Mouse (Mus musculus): ENCODE measurements around the gene Serinc2. TPM values are rescaled to one million over a fixed set of nuclear protein-coding genes. Genes with fewer than 3 reads are reported as not detected.
A peak's percentile ranks its signal among the peaks of the same experiment; 100 is the strongest.
"Not testable (repeated sequence)": the region's sequence is repeated elsewhere in the genome, so short reads cannot be mapped to it uniquely, and the experiment has no call there.

The Serinc2 gene
- total and polyA plus RNA-seq, 3 experiments = 1.4 to 2.8 (median 1.8) TPM

DNA sequence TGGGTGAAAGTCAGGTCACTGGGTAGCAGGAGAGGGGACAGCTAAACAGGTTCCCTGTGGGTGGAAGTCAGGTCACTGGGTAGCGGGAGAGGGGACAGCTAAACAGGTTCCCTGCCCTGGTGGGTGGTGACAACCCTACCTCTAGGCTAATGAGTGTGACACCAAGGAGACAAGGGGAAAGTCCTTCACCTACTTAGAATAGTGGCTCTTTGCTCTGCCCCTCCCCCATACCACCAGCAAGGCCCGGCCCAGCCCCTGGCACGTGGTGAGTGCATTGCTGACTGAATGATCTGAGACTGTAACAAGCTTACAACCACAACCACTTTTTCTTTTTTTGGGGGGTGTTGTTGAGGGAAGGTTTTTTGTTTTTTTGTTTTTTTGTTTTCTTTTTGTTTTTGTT, 27.2 kb downstream of the Serinc2 start:
- H3K79me2 ChIP-seq (replicated peaks; ENCODE audit: control insufficient read depth, insufficient read depth, low read length) = no peaks in the 10 kb centered on the region
- no peaks in the 10 kb centered on the region for H3K36me3 ChIP-seq (ENCODE audit: control insufficient read depth, insufficient read depth, low read length)
- no peak overlapping the region for H3K27ac ChIP-seq
- TF ChIP-seq POLR2A (IDR thresholded peaks at IDR 0.05; ENCODE audit: insufficient read depth, low read depth, low read length) (no peak), CTCF (IDR thresholded peaks at IDR 0.05) (no peak), EP300 (IDR thresholded peaks at IDR 0.05; ENCODE audit: insufficient read depth, low read depth, low read length) (no peak)
- 39% methylated on average over 3 of the region's 3 CpGs for WGBS
- DNase-seq = no peak
- intact Hi-C loops (cut with DNase I) = no loop called here
- H3K4me1 ChIP-seq (ENCODE audit: control insufficient read depth, insufficient read depth, low read length) = no peaks in the 10 kb centered on the region
- H3K27me3 ChIP-seq (ENCODE audit: control insufficient read depth, insufficient read depth, low read length) = no peaks in the 10 kb centered on the region
- no peak overlapping the region for H3K4me3 ChIP-seq
- H3K9ac ChIP-seq (ENCODE audit: low read depth, low read length) = no peak overlapping the region

DNA sequence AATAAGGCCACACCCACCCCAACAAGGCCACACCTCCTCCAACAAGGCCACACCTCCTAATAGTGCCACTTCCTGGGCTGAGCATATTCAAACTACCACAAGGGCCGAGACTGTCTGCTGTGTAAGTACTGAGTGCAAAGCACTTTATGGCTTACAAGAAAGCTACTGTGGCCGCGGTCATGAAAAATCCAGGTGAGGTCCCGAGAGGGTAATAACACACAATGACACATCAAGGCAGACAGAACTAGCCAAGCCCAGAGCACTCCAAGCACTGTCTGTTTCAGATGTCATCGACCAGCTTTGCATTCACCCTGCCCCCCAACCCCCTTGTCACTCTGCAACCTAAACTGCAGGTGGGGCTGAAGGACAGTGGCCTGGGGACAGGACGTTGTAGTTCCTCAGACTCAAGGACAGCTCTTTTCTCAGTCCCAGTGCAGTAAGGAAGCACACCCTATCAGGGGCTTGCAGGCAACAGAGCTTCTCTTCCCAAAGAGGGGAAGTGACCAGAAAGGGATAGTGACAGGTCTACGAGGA, 27.8 kb downstream of the Serinc2 start:
- intact Hi-C loops (cut with DNase I) = no loop called here
- TF ChIP-seq CTCF (IDR thresholded peaks at IDR 0.05) = no peak
- no peak for TF ChIP-seq POLR2A (IDR thresholded peaks at IDR 0.05; ENCODE audit: insufficient read depth, low read depth, low read length)
- no peak for TF ChIP-seq EP300 (IDR thresholded peaks at IDR 0.05; ENCODE audit: insufficient read depth, low read depth, low read length)
- H3K4me3 ChIP-seq = no peak overlapping the region
- DNase-seq = no peak
- 38% methylated on average over 7 of the region's 7 CpGs for WGBS
- H3K27me3 ChIP-seq (ENCODE audit: control insufficient read depth, insufficient read depth, low read length) = no peaks in the 10 kb centered on the region
- no peaks in the 10 kb centered on the region for H3K36me3 ChIP-seq (ENCODE audit: control insufficient read depth, insufficient read depth, low read length)
- no peaks in the 10 kb centered on the region for H3K4me1 ChIP-seq (ENCODE audit: control insufficient read depth, insufficient read depth, low read length)
- H3K9ac ChIP-seq (ENCODE audit: low read depth, low read length) = no peak overlapping the region
- H3K79me2 ChIP-seq (replicated peaks; ENCODE audit: control insufficient read depth, insufficient read depth, low read length) = no peaks in the 10 kb centered on the region
- no peak overlapping the region for H3K27ac ChIP-seq

DNA sequence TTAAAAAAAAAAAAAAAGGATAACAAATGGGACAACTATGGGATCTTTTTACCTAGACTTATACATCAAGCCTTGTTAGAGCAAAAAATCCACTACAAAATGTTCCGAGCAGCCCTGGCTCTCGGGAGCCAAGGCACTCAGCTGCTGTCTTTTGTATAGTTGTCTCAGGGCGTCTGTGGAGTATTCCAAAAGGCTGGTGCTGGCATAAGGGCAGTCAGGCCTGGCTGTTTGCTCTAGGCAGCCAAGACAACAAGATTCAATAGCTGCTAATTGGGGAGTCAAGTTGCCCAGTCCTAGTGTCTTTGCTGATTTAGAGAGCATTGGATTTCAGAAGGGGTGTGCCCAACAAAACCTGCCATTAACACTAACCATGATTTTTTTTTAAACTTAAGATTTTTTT, 30.4 kb downstream of the Serinc2 start:
- no peaks in the 10 kb centered on the region for H3K4me1 ChIP-seq (ENCODE audit: control insufficient read depth, insufficient read depth, low read length)
- no peak overlapping the region for H3K27ac ChIP-seq
- no peak overlapping the region for H3K4me3 ChIP-seq
- 78% methylated on average over 3 of the region's 3 CpGs for WGBS
- DNase-seq = no peak
- no peaks in the 10 kb centered on the region for H3K79me2 ChIP-seq (replicated peaks; ENCODE audit: control insufficient read depth, insufficient read depth, low read length)
- peaks cover 2% of the 10 kb centered on the region for H3K27me3 ChIP-seq (ENCODE audit: control insufficient read depth, insufficient read depth, low read length)
- TF ChIP-seq EP300 (IDR thresholded peaks at IDR 0.05; ENCODE audit: insufficient read depth, low read depth, low read length) (no peak), POLR2A (IDR thresholded peaks at IDR 0.05; ENCODE audit: insufficient read depth, low read depth, low read length) (no peak), CTCF (IDR thresholded peaks at IDR 0.05) (no peak)
- intact Hi-C loops (cut with DNase I) = loop anchor here (5.0 kb wide), 1 partner anchor 111 kb away; the partner anchor contains the start of gene Hcrtr1
- H3K9ac ChIP-seq (ENCODE audit: low read depth, low read length) = no peak overlapping the region
- no peaks in the 10 kb centered on the region for H3K36me3 ChIP-seq (ENCODE audit: control insufficient read depth, insufficient read depth, low read length)

DNA sequence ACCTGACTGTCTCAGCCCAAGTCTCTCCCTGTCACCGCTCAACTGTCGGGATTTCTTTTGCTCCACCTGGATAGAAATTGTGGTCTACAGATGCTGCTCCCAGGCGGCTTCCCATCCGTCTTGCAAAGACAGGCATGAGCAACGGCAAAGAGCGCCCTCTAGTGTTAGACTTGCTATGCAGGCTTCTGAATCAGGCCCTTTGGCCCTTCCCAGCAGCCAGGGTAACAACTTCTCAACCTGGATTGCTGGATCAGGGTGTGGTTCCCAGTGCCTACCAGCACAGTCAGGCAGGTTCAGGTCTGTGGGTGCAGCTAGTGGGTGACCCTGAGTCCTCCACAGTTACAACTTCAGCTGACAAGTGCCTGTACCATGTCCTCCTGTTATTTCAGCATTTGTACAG, 32.9 kb downstream of the Serinc2 start:
- no peaks in the 10 kb centered on the region for H3K79me2 ChIP-seq (replicated peaks; ENCODE audit: control insufficient read depth, insufficient read depth, low read length)
- no peaks in the 10 kb centered on the region for H3K4me1 ChIP-seq (ENCODE audit: control insufficient read depth, insufficient read depth, low read length)
- TF ChIP-seq CTCF (IDR thresholded peaks at IDR 0.05) = peak; percentile 89
- TF ChIP-seq POLR2A (IDR thresholded peaks at IDR 0.05; ENCODE audit: insufficient read depth, low read depth, low read length) = no peak
- 3% methylated on average over 6 of the region's 6 CpGs for WGBS
- intact Hi-C loops (cut with DNase I) = loop anchor here (1.0 to 5.0 kb wide), 2 partner anchors 47 to 109 kb away; partner anchors contain the start of gene Hcrtr1
- no peak overlapping the region for H3K9ac ChIP-seq (ENCODE audit: low read depth, low read length)
- peak; percentile 36 to 48 for DNase-seq
- H3K27me3 ChIP-seq (ENCODE audit: control insufficient read depth, insufficient read depth, low read length) = peaks cover 2% of the 10 kb centered on the region
- no peaks in the 10 kb centered on the region for H3K36me3 ChIP-seq (ENCODE audit: control insufficient read depth, insufficient read depth, low read length)
- H3K27ac ChIP-seq = no peak overlapping the region
- H3K4me3 ChIP-seq = no peak overlapping the region

DNA sequence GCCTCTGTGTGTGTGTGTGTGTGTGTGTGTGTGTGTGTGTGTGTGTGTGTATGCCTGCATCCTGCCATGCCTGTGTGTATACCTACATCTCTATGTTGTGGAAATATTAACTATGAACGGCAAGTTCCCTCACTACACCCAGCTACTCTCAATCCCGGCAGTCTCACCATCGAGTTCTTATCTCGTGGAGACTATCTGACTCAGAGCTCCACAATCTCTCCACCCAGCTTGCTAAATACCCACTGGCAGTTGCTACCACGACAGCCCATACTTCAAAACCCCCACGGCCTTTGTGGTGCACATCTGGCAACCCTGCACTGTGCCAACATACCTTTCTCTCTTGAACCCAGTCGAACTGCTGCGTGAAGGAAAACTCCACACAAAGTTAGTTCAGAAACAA, 34.3 kb downstream of the Serinc2 start:
- 47% methylated on average over 8 of the region's 8 CpGs for WGBS
- intact Hi-C loops (cut with DNase I) = loop anchor here (5.0 kb wide), 1 partner anchor 107 kb away; the partner anchor contains the start of gene Hcrtr1

DNA sequence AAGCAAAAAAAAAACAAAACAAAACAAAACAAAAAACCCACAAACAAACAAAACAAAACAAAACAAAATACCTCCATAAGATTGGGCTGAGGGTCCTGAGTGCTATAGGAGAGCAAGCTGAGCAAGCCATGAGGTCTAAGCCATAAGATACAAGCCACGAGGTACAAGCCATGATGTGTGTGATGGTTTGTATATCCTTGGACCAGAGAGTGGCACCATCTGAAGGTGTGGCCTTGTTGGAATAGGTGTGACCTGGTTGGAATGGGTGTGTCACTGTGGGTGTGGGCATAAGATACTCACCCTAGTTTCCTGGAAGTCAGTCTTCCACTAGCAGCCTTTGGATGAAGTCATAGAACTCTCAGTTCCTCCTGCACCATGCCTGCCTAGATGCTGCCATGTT, 35.4 kb downstream of the Serinc2 start:
- H3K9ac ChIP-seq (ENCODE audit: low read depth, low read length); intact Hi-C loops (cut with DNase I); H3K79me2 ChIP-seq (replicated peaks; ENCODE audit: control insufficient read depth, insufficient read depth, low read length); H3K4me1 ChIP-seq (ENCODE audit: control insufficient read depth, insufficient read depth, low read length); H3K27me3 ChIP-seq (ENCODE audit: control insufficient read depth, insufficient read depth, low read length); DNase-seq; H3K27ac ChIP-seq; H3K36me3 ChIP-seq (ENCODE audit: control insufficient read depth, insufficient read depth, low read length); H3K4me3 ChIP-seq: not testable (repeated sequence)
- WGBS = 72% methylated on average over 1 of the region's 1 CpGs

More for the DNA sequence above, 34.3 kb downstream of the Serinc2 start:
- no peaks in the 10 kb centered on the region for H3K36me3 ChIP-seq (ENCODE audit: control insufficient read depth, insufficient read depth, low read length)
- no peak overlapping the region for H3K9ac ChIP-seq (ENCODE audit: low read depth, low read length)
- peaks cover 2% of the 10 kb centered on the region for H3K27me3 ChIP-seq (ENCODE audit: control insufficient read depth, insufficient read depth, low read length)
- H3K79me2 ChIP-seq (replicated peaks; ENCODE audit: control insufficient read depth, insufficient read depth, low read length) = no peaks in the 10 kb centered on the region
- no peak overlapping the region for H3K4me3 ChIP-seq
- TF ChIP-seq CTCF (IDR thresholded peaks at IDR 0.05) = no peak
- no peaks in the 10 kb centered on the region for H3K4me1 ChIP-seq (ENCODE audit: control insufficient read depth, insufficient read depth, low read length)
- DNase-seq = no peak
- H3K27ac ChIP-seq = no peak overlapping the region

All from heart, adult 2 months (tissue).